Mouse (Mus musculus) ES-Bruce4 (cell line): ENCODE data around the gene Pfkfb3.

Source experiments
- CTCF ChIP-seq: IDR thresholded peaks from one replicate; pipeline ENCODE4 v1.8.1; 2011; ENCODE audit warnings: low read depth, low read length
- EP300 ChIP-seq: IDR thresholded peaks from 2 replicates; pipeline ENCODE4 v1.6.1; 2011; ENCODE audit warnings: low read depth, low read length; ENCODE audit not compliant: insufficient read depth
- POLR2A ChIP-seq: IDR thresholded peaks from one replicate; pipeline ENCODE4 v1.8.1; 2011; ENCODE audit warnings: low read length; ENCODE audit not compliant: insufficient read depth

DNA sequence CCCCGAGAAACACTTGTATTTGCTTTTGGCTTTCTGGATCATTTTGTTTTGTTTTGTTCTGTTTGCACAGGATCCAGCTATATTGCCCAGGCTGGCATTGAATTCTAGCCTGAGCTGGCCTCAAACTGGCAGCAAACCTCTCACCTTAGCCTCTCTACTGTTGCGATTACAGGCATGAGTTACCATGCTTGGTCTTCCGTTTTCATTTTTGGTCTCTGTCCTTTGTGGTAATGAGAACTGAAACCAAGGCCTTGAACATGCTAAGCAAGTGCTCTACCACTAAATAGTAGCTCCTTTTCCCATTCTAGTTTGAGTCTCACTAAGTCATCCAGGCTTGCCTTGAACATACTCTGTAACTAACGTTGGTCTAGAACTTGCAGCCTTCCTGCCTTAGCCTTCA, 63.3 kb downstream of the Pfkfb3 start:
- TF ChIP-seq CTCF (no peak), POLR2A (no peak), EP300 (no peak)
